Mouse (Mus musculus): ENCODE results near the gene Lpin1. TPM values are rescaled to one million over a fixed set of nuclear protein-coding genes. Genes with fewer than 3 reads are reported as not detected.
A peak's percentile ranks its signal among the peaks of the same experiment; 100 is the strongest.

Lpin1 gene
- polyA plus RNA-seq, 1 experiment: 258 TPM

- Histone ChIP-seq H3K4me3 (ENCODE audit: insufficient read depth, low read depth, low read length) (no peak overlapping the region), H3K4me1 (ENCODE audit: control insufficient read depth, insufficient read depth, insufficient read length, low read length) (peaks cover 16% of the 10 kb centered on the region), H3K27ac (replicated peaks; ENCODE audit: low read depth, low read length) (0 out of 2 replicates have a peak overlapping the region, but pooled peaks have one; percentile 21)
Observed at GRCm38 (mm10) chr12:16634075-16634813, 23.5 kb upstream of the Lpin1 start.

GRCm38 (mm10) chr12:16633235-16633634 is 22.5 kb upstream of the Lpin1 start:
- H3K4me3 ChIP-seq (ENCODE audit: insufficient read depth, low read depth, low read length): no peak overlapping the region
- H3K4me1 ChIP-seq (ENCODE audit: control insufficient read depth, insufficient read depth, insufficient read length, low read length): peaks cover 16% of the 10 kb centered on the region
- no peak overlapping the region for H3K27ac ChIP-seq (replicated peaks; ENCODE audit: low read depth, low read length)

GRCm38 (mm10) chr12:16631423-16631822 is 20.7 kb upstream of the Lpin1 start:
- Histone ChIP-seq H3K4me1 (ENCODE audit: control insufficient read depth, insufficient read depth, insufficient read length, low read length) (peaks cover 16% of the 10 kb centered on the region), H3K27ac (replicated peaks; ENCODE audit: low read depth, low read length) (peak overlapping the region; percentile 41), H3K4me3 (ENCODE audit: insufficient read depth, low read depth, low read length) (no peak overlapping the region)

- peaks cover 16% of the 10 kb centered on the region for H3K4me1 ChIP-seq (ENCODE audit: control insufficient read depth, insufficient read depth, insufficient read length, low read length)
- peak overlapping the region; percentile 75 for H3K27ac ChIP-seq (replicated peaks; ENCODE audit: low read depth, low read length)
- no peak overlapping the region for H3K4me3 ChIP-seq (ENCODE audit: insufficient read depth, low read depth, low read length)
Observed at GRCm38 (mm10) chr12:16630866-16631185, 20.1 kb upstream of the Lpin1 start.

DNA sequence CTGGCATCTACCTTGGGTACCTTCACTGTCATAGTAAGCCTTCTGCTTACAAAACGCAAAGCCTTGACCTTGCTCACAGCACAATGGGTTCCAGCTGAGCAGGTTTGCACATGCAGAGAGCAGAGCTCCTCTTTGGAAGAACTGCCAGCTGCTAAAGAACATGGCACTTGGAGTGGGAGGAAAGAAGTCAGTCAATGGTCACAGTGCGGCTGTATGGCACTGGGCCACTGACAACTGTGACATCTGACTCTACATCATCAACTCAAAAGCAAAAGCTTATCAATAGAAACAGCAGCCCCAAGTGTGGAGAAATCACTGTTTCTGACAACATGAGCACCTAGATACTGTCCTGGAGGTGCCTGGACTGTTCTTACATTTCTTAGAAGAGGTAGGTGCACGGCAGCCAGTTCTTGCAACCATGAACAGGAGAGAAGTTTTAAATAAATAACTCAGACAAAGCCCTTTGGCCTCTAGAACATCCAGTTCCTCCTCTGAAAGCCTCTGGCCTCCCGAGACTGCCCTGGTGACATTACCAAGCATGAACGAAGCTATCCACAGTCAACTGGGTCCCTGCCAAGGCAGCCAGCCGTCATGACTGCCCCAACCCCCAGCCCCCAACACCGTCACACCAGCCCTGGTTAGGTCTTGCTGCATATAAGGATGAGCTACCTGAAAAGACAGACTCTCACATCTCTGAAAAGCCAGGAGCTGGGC is 19.5 kb upstream of the Lpin1 start:
- Histone ChIP-seq H3K27ac (replicated peaks; ENCODE audit: low read depth, low read length) (peak overlapping the region; percentile 75), H3K4me3 (ENCODE audit: insufficient read depth, low read depth, low read length) (no peak overlapping the region), H3K4me1 (ENCODE audit: control insufficient read depth, insufficient read depth, insufficient read length, low read length) (peaks cover 16% of the 10 kb centered on the region)

GRCm38 (mm10) chr12:16620230-16620629 is 9.5 kb upstream of the Lpin1 start:
- Histone ChIP-seq H3K4me3 (ENCODE audit: insufficient read depth, low read depth, low read length) (no peak overlapping the region), H3K4me1 (ENCODE audit: control insufficient read depth, insufficient read depth, insufficient read length, low read length) (peaks cover 11% of the 10 kb centered on the region), H3K27ac (replicated peaks; ENCODE audit: low read depth, low read length) (peak overlapping the region; percentile 90)

- H3K4me1 ChIP-seq (ENCODE audit: control insufficient read depth, insufficient read depth, insufficient read length, low read length): peaks cover 11% of the 10 kb centered on the region
- peak overlapping the region; percentile 90 for H3K27ac ChIP-seq (replicated peaks; ENCODE audit: low read depth, low read length)
- no peak overlapping the region for H3K4me3 ChIP-seq (ENCODE audit: insufficient read depth, low read depth, low read length)
Observed at GRCm38 (mm10) chr12:16619453-16619852, 8.7 kb upstream of the Lpin1 start.

DNA sequence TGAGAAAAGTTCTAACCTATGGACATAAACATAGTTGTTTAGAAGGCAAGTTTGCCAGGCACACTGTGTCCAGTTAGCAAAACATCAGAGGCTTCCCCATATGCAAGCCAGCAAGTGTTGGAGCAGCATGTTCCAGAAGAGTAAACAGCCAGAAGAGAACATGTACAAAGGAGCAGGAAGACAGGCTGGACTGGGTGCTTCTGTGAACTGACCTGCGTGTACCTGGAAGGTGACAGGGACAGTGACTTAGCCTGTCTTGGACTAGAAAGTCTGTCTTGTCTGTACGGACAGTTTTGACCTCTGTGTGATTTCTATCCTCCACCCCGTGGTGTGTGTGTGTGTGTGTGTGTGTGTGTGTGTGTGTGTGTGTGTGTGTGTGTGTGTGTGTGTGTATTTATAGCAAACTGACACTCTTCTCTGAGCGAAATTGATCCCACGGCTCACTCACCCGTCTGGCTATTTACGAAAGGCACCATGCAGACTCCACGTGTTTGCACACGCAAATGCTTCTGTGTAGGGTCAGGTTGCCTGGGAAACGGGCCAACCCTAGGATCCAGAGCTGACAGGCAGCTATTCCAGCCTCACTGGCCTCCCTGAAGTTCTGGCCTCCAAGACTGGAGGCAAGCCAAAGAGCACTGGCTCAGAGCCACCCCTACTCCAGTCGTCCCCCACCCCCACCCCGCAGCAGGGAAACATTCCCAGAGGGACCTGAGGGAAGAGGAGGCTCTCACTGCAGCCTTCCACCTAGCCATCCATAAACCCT is 7.9 kb upstream of the Lpin1 start:
- Histone ChIP-seq H3K4me3 (ENCODE audit: insufficient read depth, low read depth, low read length) (no peak overlapping the region), H3K27ac (replicated peaks; ENCODE audit: low read depth, low read length) (peak overlapping the region; percentile 65), H3K4me1 (ENCODE audit: control insufficient read depth, insufficient read depth, insufficient read length, low read length) (peaks cover 11% of the 10 kb centered on the region)

DNA sequence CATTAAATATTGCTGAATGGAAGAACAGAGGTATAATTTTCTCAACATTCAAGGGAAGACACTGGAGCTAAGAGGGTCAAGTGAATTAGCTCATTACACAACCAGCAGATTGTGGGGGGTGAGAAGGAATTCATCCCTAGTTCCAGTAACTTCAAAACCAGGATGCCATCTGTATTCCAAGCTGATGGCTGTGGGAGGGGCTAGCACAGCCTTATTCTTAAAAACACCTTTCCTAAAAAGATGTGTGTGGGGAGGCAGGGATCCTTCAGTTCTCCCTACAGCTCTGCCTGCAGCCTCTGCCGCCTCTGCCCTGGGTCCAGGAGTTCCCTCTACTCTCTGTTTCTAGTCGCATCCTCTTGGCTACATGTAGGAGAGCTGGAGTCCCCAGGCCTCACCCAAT is 5.0 kb upstream of the Lpin1 start:
- 0 out of 2 replicates have a peak overlapping the region, but pooled peaks have one; percentile 63 for H3K27ac ChIP-seq (replicated peaks; ENCODE audit: low read depth, low read length)

GRCm38 (mm10) chr12:16614556-16614955 is 3.8 kb upstream of the Lpin1 start:
- Histone ChIP-seq H3K4me3 (ENCODE audit: insufficient read depth, low read depth, low read length) (no peak overlapping the region), H3K4me1 (ENCODE audit: control insufficient read depth, insufficient read depth, insufficient read length, low read length) (peaks cover 7% of the 10 kb centered on the region), H3K27ac (replicated peaks; ENCODE audit: low read depth, low read length) (peak overlapping the region; percentile 63)

More for the DNA sequence above, 5.0 kb upstream of the Lpin1 start:
- peaks cover 13% of the 10 kb centered on the region for H3K4me1 ChIP-seq (ENCODE audit: control insufficient read depth, insufficient read depth, insufficient read length, low read length)
- no peak overlapping the region for H3K4me3 ChIP-seq (ENCODE audit: insufficient read depth, low read depth, low read length)

- Histone ChIP-seq H3K4me3 (ENCODE audit: insufficient read depth, low read depth, low read length) (no peak overlapping the region), H3K4me1 (ENCODE audit: control insufficient read depth, insufficient read depth, insufficient read length, low read length) (peaks cover 2% of the 10 kb centered on the region; the same call in 1 of the 2 replicates), H3K27ac (replicated peaks; ENCODE audit: low read depth, low read length) (no peak overlapping the region)
Observed at GRCm38 (mm10) chr12:16605624-16606023, 5.1 kb downstream of the Lpin1 start.

DNA sequence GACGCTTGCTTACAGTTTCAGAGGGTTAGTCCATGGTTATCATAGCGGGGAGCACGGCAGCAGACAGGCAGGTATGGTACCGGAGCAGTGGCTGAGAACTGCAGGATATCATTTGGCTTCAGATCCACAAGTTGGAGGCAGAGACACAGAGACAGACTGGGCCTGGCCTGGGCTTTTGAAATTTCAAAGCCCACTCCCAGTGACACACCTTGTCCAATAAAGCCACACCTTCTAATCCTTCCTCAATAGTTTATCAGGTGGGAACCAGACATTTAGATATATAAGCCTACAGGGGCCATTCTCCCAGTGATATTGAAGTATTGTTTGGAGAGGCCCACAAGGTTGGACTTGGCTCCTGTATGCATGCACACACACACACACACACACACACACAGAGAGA is 8.5 kb downstream of the Lpin1 start:
- no peak overlapping the region for H3K27ac ChIP-seq (replicated peaks; ENCODE audit: low read depth, low read length)

DNA sequence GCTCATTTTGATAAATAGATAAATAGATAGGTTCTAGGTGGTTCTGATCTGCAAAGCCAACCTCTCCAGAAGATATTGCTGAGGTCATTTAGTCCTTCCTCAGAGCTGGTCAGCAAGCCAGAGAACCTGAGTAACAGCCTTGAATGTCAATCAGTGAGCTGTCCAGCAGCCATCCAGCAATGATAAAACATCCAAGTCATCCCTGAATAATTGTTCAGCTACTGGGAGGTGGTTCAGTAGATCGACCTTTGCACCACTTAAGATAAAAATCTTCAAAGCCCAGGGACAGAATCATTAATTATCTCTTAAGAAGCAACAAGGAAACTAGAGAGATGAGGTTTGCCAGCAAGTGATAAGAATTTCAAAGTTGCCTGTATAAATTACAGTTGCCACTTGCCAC is 10.4 kb downstream of the Lpin1 start:
- H3K27ac ChIP-seq (replicated peaks; ENCODE audit: low read depth, low read length): no peak overlapping the region
- H3K4me1 ChIP-seq (ENCODE audit: control insufficient read depth, insufficient read depth, insufficient read length, low read length): no peaks in the 10 kb centered on the region
- no peak overlapping the region for H3K4me3 ChIP-seq (ENCODE audit: insufficient read depth, low read depth, low read length)

More for the DNA sequence above, 8.5 kb downstream of the Lpin1 start:
- H3K4me1 ChIP-seq (ENCODE audit: control insufficient read depth, insufficient read depth, insufficient read length, low read length): peaks cover 2% of the 10 kb centered on the region; the same call in 1 of the 2 replicates
- H3K4me3 ChIP-seq (ENCODE audit: insufficient read depth, low read depth, low read length): no peak overlapping the region

DNA sequence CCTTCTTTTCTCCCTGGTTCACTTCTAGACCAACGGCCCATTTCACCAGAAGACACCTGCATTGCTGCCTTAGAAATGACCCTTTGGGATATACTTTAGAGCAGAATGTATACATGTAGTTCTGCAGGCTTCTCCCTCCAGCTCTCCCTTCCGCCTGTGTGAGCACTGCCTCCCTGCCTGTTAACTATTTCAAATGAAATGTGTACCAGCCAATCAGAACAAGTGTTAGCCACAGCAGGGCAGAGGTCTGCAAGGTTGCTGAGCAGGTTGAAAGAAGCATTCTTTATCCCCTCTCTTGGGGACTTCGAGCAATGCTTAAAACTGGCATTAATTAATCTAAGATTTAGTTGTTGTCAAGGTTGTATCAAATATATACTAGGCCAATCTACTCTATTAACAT is 11.4 kb downstream of the Lpin1 start:
- Histone ChIP-seq H3K4me3 (ENCODE audit: insufficient read depth, low read depth, low read length) (no peak overlapping the region), H3K27ac (replicated peaks; ENCODE audit: low read depth, low read length) (no peak overlapping the region), H3K4me1 (ENCODE audit: control insufficient read depth, insufficient read depth, insufficient read length, low read length) (no peaks in the 10 kb centered on the region)

DNA sequence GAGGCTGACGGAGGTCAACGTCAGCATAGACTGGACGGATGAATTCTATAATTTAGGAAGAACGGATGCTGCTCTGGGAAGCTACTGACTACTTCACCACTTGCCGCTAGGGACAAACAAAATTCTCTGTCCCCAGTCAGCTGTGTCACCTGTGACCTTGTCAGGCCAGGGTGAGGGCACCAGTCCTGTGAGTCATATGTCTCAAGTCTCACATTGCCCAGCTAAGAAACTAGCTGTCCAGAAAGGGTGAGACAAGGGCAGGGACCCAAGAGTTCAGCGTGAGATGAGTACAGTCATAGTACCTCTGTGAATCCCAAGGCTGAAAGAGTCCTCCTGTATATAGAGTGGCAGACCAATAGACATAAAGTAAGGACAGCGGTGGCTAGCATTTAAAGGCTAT is 17.0 kb downstream of the Lpin1 start:
- no peak overlapping the region for H3K4me3 ChIP-seq (ENCODE audit: insufficient read depth, low read depth, low read length)
- H3K4me1 ChIP-seq (ENCODE audit: control insufficient read depth, insufficient read depth, insufficient read length, low read length): peaks cover 14% of the 10 kb centered on the region
- H3K27ac ChIP-seq (replicated peaks; ENCODE audit: low read depth, low read length): peak overlapping the region; percentile 66

All from brown adipose tissue, adult 24 weeks (tissue).